Mouse (Mus musculus) C2C12 (cell line): Measurements from ENCODE around the gene Exoc4. TPM values are rescaled to one million over a fixed set of nuclear protein-coding genes. Genes with fewer than 3 reads are reported as not detected.

Experiments
- H3K27me3 ChIP-seq: one replicate; pipeline ENCODE4 v1.6.1; 2011; ENCODE audit not compliant: control insufficient read depth, insufficient read depth, insufficient read length
- H3K36me3 ChIP-seq: one replicate; pipeline ENCODE4 v1.6.1; 2011; ENCODE audit not compliant: control insufficient read depth, insufficient read depth
- H3K4me3 ChIP-seq: one replicate; pipeline ENCODE4 v1.5.1; 2011; ENCODE audit warnings: mild to moderate bottlenecking, control low read depth; ENCODE audit not compliant: poor library complexity, insufficient read depth, severe bottlenecking
- H3K79me2 ChIP-seq: one replicate; pipeline ENCODE4 v1.6.1; 2011; ENCODE audit not compliant: control insufficient read depth, insufficient read depth
- H3K79me3 ChIP-seq: one replicate; pipeline ENCODE4 v1.6.1; 2011; ENCODE audit warnings: low read depth, control low read depth
- H3ac ChIP-seq: one replicate; pipeline ENCODE3; 2011; ENCODE audit warnings: low read depth; ENCODE audit not compliant: control insufficient read depth, insufficient read length
- CEBPB ChIP-seq: IDR thresholded peaks from one replicate; pipeline ENCODE4 v1.6.1; 2011; ENCODE audit warnings: low read depth, mild to moderate bottlenecking, control low read depth, moderate library complexity
- CTCF ChIP-seq: IDR thresholded peaks from one replicate; pipeline ENCODE4 v1.5.1; 2011; ENCODE audit not compliant: control insufficient read depth, insufficient read depth, insufficient read length
- FOSL1 ChIP-seq: IDR thresholded peaks from one replicate; pipeline ENCODE4 v1.8.0; 2011; ENCODE audit warnings: mild to moderate bottlenecking, low read length; ENCODE audit not compliant: poor library complexity, insufficient read depth, severe bottlenecking
- MAX ChIP-seq: IDR thresholded peaks from one replicate; pipeline ENCODE4 v1.6.1; 2011; ENCODE audit warnings: mild to moderate bottlenecking, control low read depth
- MYOD1 ChIP-seq: IDR thresholded peaks from one replicate; pipeline ENCODE4 v1.6.1; 2011; ENCODE audit warnings: low read depth; ENCODE audit not compliant: control insufficient read depth, insufficient read length
- MYOG ChIP-seq: IDR thresholded peaks from one replicate; pipeline ENCODE4 v1.6.1; 2011; ENCODE audit not compliant: control insufficient read depth, insufficient read length; ENCODE audit errors: extremely low read depth
- USF1 ChIP-seq: IDR thresholded peaks from one replicate; pipeline ENCODE4 v1.6.1; 2011; ENCODE audit warnings: low read depth, mild to moderate bottlenecking, control low read depth, moderate library complexity
- polyA plus RNA-seq: library from polyadenylated mRNA; unstranded; fragments of >200 nt; fragmentation: generic; extraction: Trizol; gene quantifications from one replicate; pipeline ENCODE4 v1.2.1, GENCODE M21; 2012; ENCODE audit warnings: missing spikeins

The Exoc4 gene
- polyA plus RNA-seq, 1 experiment, result 20.6 TPM

GRCm38 (mm10) chr6:33739304-33739703 is 490.4 kb downstream of the Exoc4 start:
- no peak overlapping the region for H3ac ChIP-seq
- H3K4me3 ChIP-seq, result no peak overlapping the region
- TF ChIP-seq CTCF (no peak), FOSL1 (no peak), MAX (no peak), MYOG (no peak), MYOD1 (no peak), USF1 (no peak), CEBPB (no peak)
- no peaks in the 10 kb centered on the region for H3K79me3 ChIP-seq
- no peaks in the 10 kb centered on the region for H3K27me3 ChIP-seq
- no peaks in the 10 kb centered on the region for H3K36me3 ChIP-seq
- H3K79me2 ChIP-seq, result no peaks in the 10 kb centered on the region

GRCm38 (mm10) chr6:33755976-33756375 is 507.1 kb downstream of the Exoc4 start:
- TF ChIP-seq USF1, result no peak
- no peak for TF ChIP-seq CEBPB
- TF ChIP-seq MYOG, result no peak
- TF ChIP-seq CTCF, result no peak
- no peak for TF ChIP-seq FOSL1
- TF ChIP-seq MYOD1, result no peak
- TF ChIP-seq MAX, result no peak
- Histone ChIP-seq H3ac (no peak overlapping the region), H3K4me3 (no peak overlapping the region), H3K79me3 (no peaks in the 10 kb centered on the region), H3K36me3 (no peaks in the 10 kb centered on the region), H3K79me2 (no peaks in the 10 kb centered on the region), H3K27me3 (no peaks in the 10 kb centered on the region)

DNA sequence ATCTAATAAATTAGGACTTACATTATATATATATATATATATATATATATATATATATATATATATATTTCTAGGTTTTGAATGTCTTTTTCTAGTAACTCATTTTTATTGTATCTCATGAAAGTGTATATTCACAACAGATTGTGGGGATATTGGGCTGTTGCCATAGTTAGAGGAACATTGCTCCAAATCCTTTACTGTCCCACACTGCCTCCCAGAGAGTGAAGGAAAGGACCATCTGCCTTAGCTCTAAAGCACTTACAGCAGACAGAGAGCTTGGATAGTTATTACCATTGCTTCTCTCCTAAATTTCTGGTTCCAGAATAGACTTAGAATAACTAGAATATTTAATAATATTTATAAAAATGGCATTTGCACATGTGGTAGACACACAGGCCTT is 512.7 kb downstream of the Exoc4 start:
- Histone ChIP-seq H3K79me3 (no peaks in the 10 kb centered on the region), H3K79me2 (no peaks in the 10 kb centered on the region), H3K4me3 (no peak overlapping the region), H3K27me3 (no peaks in the 10 kb centered on the region), H3K36me3 (no peaks in the 10 kb centered on the region), H3ac (no peak overlapping the region)
- TF ChIP-seq FOSL1 (no peak), MAX (no peak), USF1 (no peak), MYOG (no peak), MYOD1 (no peak), CEBPB (no peak), CTCF (no peak)

GRCm38 (mm10) chr6:33763245-33763644 is 514.4 kb downstream of the Exoc4 start:
- no peaks in the 10 kb centered on the region for H3K79me2 ChIP-seq
- no peak for TF ChIP-seq MYOD1
- no peak for TF ChIP-seq USF1
- no peak for TF ChIP-seq MAX
- no peak for TF ChIP-seq CEBPB
- no peak for TF ChIP-seq CTCF
- no peak for TF ChIP-seq FOSL1
- no peak for TF ChIP-seq MYOG

GRCm38 (mm10) chr6:33763970-33764369 is 515.1 kb downstream of the Exoc4 start:
- Histone ChIP-seq H3K79me3 (no peaks in the 10 kb centered on the region), H3ac (no peak overlapping the region), H3K27me3 (no peaks in the 10 kb centered on the region), H3K4me3 (no peak overlapping the region), H3K36me3 (no peaks in the 10 kb centered on the region), H3K79me2 (no peaks in the 10 kb centered on the region)
- no peak for TF ChIP-seq MAX
- no peak for TF ChIP-seq CTCF
- no peak for TF ChIP-seq CEBPB
- no peak for TF ChIP-seq MYOG
- no peak for TF ChIP-seq USF1
- no peak for TF ChIP-seq FOSL1
- no peak for TF ChIP-seq MYOD1

More at GRCm38 (mm10) chr6:33763245-33763644, 514.4 kb downstream of the Exoc4 start:
- Histone ChIP-seq H3K79me3 (no peaks in the 10 kb centered on the region), H3ac (no peak overlapping the region), H3K4me3 (no peak overlapping the region), H3K36me3 (no peaks in the 10 kb centered on the region), H3K27me3 (no peaks in the 10 kb centered on the region)

DNA sequence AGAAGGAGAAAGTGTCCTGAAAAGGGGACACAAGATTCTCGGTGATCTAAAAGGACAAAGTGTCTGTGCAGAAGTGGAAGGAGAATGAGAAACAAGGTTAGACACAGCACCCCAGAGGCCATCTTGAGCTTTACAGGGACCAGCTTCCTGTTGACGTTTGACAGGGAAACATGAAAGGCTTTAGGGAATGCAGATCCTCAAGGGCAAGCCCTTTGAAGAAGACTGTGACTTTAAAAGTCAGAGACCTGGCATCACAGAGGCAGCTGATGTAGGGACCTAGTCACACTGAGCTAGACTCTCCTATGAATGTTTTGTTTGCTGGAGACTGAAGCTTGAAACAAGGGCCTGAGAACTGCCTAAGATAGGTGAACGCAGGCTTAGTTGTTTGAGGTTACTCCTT is 520.4 kb downstream of the Exoc4 start:
- Histone ChIP-seq H3K4me3 (no peak overlapping the region), H3K27me3 (no peaks in the 10 kb centered on the region), H3K79me3 (no peaks in the 10 kb centered on the region), H3K36me3 (no peaks in the 10 kb centered on the region), H3K79me2 (no peaks in the 10 kb centered on the region), H3ac (no peak overlapping the region)
- TF ChIP-seq FOSL1 (no peak), MYOD1 (no peak), MAX (no peak)
